Mouse (Mus musculus): ENCODE data around the gene Esyt2. TPM values are rescaled to one million over a fixed set of nuclear protein-coding genes. Genes with fewer than 3 reads are reported as not detected.
A peak's percentile ranks its signal among the peaks of the same experiment; 100 is the strongest.

Gene Esyt2
- polyA plus RNA-seq, 1 experiment from 2014 or later = 16.7 TPM

GRCm38 (mm10) chr12:116425392-116425791 is 144.4 kb downstream of the Esyt2 start:
- DNase-seq (ENCODE audit: low spot score) (no peak), ATAC-seq (no peak)
- Histone ChIP-seq H3K9me3 (ENCODE audit: low read length) (no peaks in the 10 kb centered on the region), H3K4me3 (ENCODE audit: low read depth, low read length) (no peak overlapping the region), H3K36me3 (ENCODE audit: insufficient read depth, low read length) (no peaks in the 10 kb centered on the region), H3K4me1 (ENCODE audit: insufficient read depth, low read depth, low read length) (no peaks in the 10 kb centered on the region), H3K27ac (ENCODE audit: low read length) (no peak overlapping the region), H3K4me2 (replicated peaks; ENCODE audit: low read depth, low read length) (no peak overlapping the region), H3K27me3 (replicated peaks; ENCODE audit: insufficient read depth, low read length) (no peaks in the 10 kb centered on the region), H3K9ac (replicated peaks; ENCODE audit: low read depth) (no peak overlapping the region)
- TF ChIP-seq CTCF (IDR thresholded peaks at IDR 0.05) (no peak), EP300 (IDR thresholded peaks at IDR 0.05) (no peak)
- 81% methylated on average over 2 of the region's 2 CpGs for WGBS

- no peak overlapping the region for H3K27ac ChIP-seq (ENCODE audit: low read length)
- WGBS = 99% methylated on average over 2 of the region's 2 CpGs
- no peak for DNase-seq (ENCODE audit: low spot score)
- no peaks in the 10 kb centered on the region for H3K4me1 ChIP-seq (ENCODE audit: insufficient read depth, low read depth, low read length)
- no peak overlapping the region for H3K9ac ChIP-seq (replicated peaks; ENCODE audit: low read depth)
- no peaks in the 10 kb centered on the region for H3K36me3 ChIP-seq (ENCODE audit: insufficient read depth, low read length)
- TF ChIP-seq EP300 (IDR thresholded peaks at IDR 0.05) = no peak
- no peak for TF ChIP-seq CTCF (IDR thresholded peaks at IDR 0.05)
- no peaks in the 10 kb centered on the region for H3K27me3 ChIP-seq (replicated peaks; ENCODE audit: insufficient read depth, low read length)
- H3K9me3 ChIP-seq (ENCODE audit: low read length) = no peaks in the 10 kb centered on the region
- H3K4me3 ChIP-seq (ENCODE audit: low read depth, low read length) = no peak overlapping the region
- ATAC-seq = no peak
- H3K4me2 ChIP-seq (replicated peaks; ENCODE audit: low read depth, low read length) = no peak overlapping the region
Measured at GRCm38 (mm10) chr12:116433742-116434141, 152.7 kb downstream of the Esyt2 start.

- WGBS = 86% methylated on average over 2 of the region's 2 CpGs
- Histone ChIP-seq H3K4me3 (ENCODE audit: low read depth, low read length) (no peak overlapping the region), H3K4me1 (ENCODE audit: insufficient read depth, low read depth, low read length) (no peaks in the 10 kb centered on the region), H3K36me3 (ENCODE audit: insufficient read depth, low read length) (no peaks in the 10 kb centered on the region), H3K27ac (ENCODE audit: low read length) (no peak overlapping the region), H3K4me2 (replicated peaks; ENCODE audit: low read depth, low read length) (no peak overlapping the region), H3K9ac (replicated peaks; ENCODE audit: low read depth) (no peak overlapping the region), H3K9me3 (ENCODE audit: low read length) (no peaks in the 10 kb centered on the region), H3K27me3 (replicated peaks; ENCODE audit: insufficient read depth, low read length) (no peaks in the 10 kb centered on the region)
- TF ChIP-seq CTCF (IDR thresholded peaks at IDR 0.05) = no peak
- no peak for TF ChIP-seq EP300 (IDR thresholded peaks at IDR 0.05)
- peak; percentile 12 for DNase-seq (ENCODE audit: low spot score)
- ATAC-seq = no peak
Measured at GRCm38 (mm10) chr12:116435232-116435631, 154.2 kb downstream of the Esyt2 start.

- Histone ChIP-seq H3K4me1 (ENCODE audit: insufficient read depth, low read depth, low read length) (no peaks in the 10 kb centered on the region), H3K27me3 (replicated peaks; ENCODE audit: insufficient read depth, low read length) (no peaks in the 10 kb centered on the region), H3K36me3 (ENCODE audit: insufficient read depth, low read length) (no peaks in the 10 kb centered on the region), H3K9me3 (ENCODE audit: low read length) (no peaks in the 10 kb centered on the region), H3K27ac (ENCODE audit: low read length) (no peak overlapping the region), H3K4me2 (replicated peaks; ENCODE audit: low read depth, low read length) (no peak overlapping the region), H3K4me3 (ENCODE audit: low read depth, low read length) (no peak overlapping the region), H3K9ac (replicated peaks; ENCODE audit: low read depth) (no peak overlapping the region)
- TF ChIP-seq EP300 (IDR thresholded peaks at IDR 0.05) = no peak
- TF ChIP-seq CTCF (IDR thresholded peaks at IDR 0.05) = no peak
- no peak for ATAC-seq
- DNase-seq (ENCODE audit: low spot score) = peak; percentile 9
- WGBS = 89% methylated on average over 3 of the region's 3 CpGs
Measured at GRCm38 (mm10) chr12:116436125-116436524, 155.1 kb downstream of the Esyt2 start.

- Histone ChIP-seq H3K27me3 (replicated peaks; ENCODE audit: insufficient read depth, low read length) (no peaks in the 10 kb centered on the region), H3K4me2 (replicated peaks; ENCODE audit: low read depth, low read length) (no peak overlapping the region), H3K27ac (ENCODE audit: low read length) (no peak overlapping the region), H3K9ac (replicated peaks; ENCODE audit: low read depth) (no peak overlapping the region), H3K36me3 (ENCODE audit: insufficient read depth, low read length) (no peaks in the 10 kb centered on the region), H3K4me3 (ENCODE audit: low read depth, low read length) (no peak overlapping the region), H3K4me1 (ENCODE audit: insufficient read depth, low read depth, low read length) (no peaks in the 10 kb centered on the region), H3K9me3 (ENCODE audit: low read length) (no peaks in the 10 kb centered on the region)
- no peak for TF ChIP-seq CTCF (IDR thresholded peaks at IDR 0.05)
- no peak for TF ChIP-seq EP300 (IDR thresholded peaks at IDR 0.05)
- no peak for ATAC-seq
- DNase-seq (ENCODE audit: low spot score) = no peak
- WGBS = 86% methylated on average over 5 of the region's 5 CpGs
Measured at GRCm38 (mm10) chr12:116438591-116438990, 157.6 kb downstream of the Esyt2 start.

Small RNA genes lying within 50 kb of the gene (microRNA-seq; reads per million reads assigned to microRNA genes)
- not detected for gene Gm23190

Other genes with a start within 250 kb of the Esyt2 start
- gene Zfp386, start 233.5 kb upstream of the Esyt2 start, polyA plus RNA-seq (2015; fragmentation: Nextera tagmentation; extraction: Ambion mirVana) = 26.9 and 28.2 TPM in 2 replicates
- gene Vipr2, start 203.5 kb upstream of the Esyt2 start, polyA plus RNA-seq (2015; fragmentation: Nextera tagmentation; extraction: Ambion mirVana) = 4.6 and 4.8 TPM in 2 replicates
- 15.4 and 16.6 TPM in 2 replicates for gene Wdr60, start 18.2 kb upstream of the Esyt2 start, polyA plus RNA-seq (2015; fragmentation: Nextera tagmentation; extraction: Ambion mirVana)
- not detected in 2 replicates for gene Gm11027, start 5.8 kb upstream of the Esyt2 start, polyA plus RNA-seq (2015; fragmentation: Nextera tagmentation; extraction: Ambion mirVana)
- gene Ncapg2, start 124.2 kb downstream of the Esyt2 start, polyA plus RNA-seq (2015; fragmentation: Nextera tagmentation; extraction: Ambion mirVana) = 3.4 and 4.5 TPM in 2 replicates
- 0.21 and 0.24 TPM in 2 replicates for gene Ptprn2, start 204.5 kb downstream of the Esyt2 start, polyA plus RNA-seq (2015; fragmentation: Nextera tagmentation; extraction: Ambion mirVana)

Data from lung, postnatal 0 days (tissue).